Mouse (Mus musculus): ENCODE results near the gene B4galt1.

DNA sequence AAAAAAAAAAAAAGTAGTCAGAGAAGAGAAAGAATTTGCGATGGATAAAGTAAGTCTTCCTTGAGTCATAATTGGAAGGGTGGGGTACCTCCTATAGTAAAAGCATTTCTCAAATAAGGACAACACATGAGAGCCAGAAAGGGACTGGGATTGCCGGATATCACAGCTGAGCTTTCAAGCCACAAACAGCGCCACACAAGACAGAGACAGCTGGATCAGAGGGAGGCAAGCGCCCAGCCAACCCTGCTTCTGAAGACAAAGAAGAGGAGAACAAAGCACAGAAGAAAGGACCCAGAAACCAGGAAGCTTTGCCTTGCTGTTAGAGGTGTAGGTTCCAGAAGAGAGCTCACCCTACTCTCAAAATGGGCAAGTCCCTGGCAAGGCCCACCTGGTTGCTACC lies 67.2 kb downstream of the B4galt1 start:
- TF ChIP-seq CTCF (IDR thresholded peaks at IDR 0.05; ENCODE audit: borderline replicate concordance, extremely low read depth, insufficient read depth, insufficient read length) = no peak
- TF ChIP-seq POLR2A (IDR thresholded peaks at IDR 0.05; ENCODE audit: borderline replicate concordance, extremely low read depth, insufficient read depth, insufficient read length, poor library complexity, severe bottlenecking) = no peak
